Mouse (Mus musculus) heart, adult 2 months (tissue): ENCODE measurements around the gene Rap1gap. TPM values are rescaled to one million over a fixed set of nuclear protein-coding genes. Genes with fewer than 3 reads are reported as not detected.

Experiments used
- DNase-seq, 2 experiments: peaks; one replicate each; pipeline ENCODE4 v3.0.0; 2021
- H3K27ac ChIP-seq: fragments of 200-600 bp; 2 replicates; pipeline ENCODE4 v1.8.1; 2022
- H3K27me3 ChIP-seq: fragments of 200-500 bp; 2 replicates; pipeline ENCODE4 v1.6.1; 2012; ENCODE audit warnings: mild to moderate bottlenecking, low read length, inconsistent platforms, mixed read lengths; ENCODE audit not compliant: control insufficient read depth, insufficient read depth
- H3K36me3 ChIP-seq: fragments of 200-500 bp; 2 replicates; pipeline ENCODE4 v1.6.1; 2012; ENCODE audit warnings: low read length, inconsistent platforms; ENCODE audit not compliant: control insufficient read depth, insufficient read depth
- H3K4me1 ChIP-seq: fragments of 200-500 bp; 2 replicates; pipeline ENCODE4 v1.6.1; 2011; ENCODE audit warnings: low read length; ENCODE audit not compliant: control insufficient read depth, insufficient read depth
- H3K4me3 ChIP-seq: fragments of 200-600 bp; 2 replicates; pipeline ENCODE4 v1.8.1; 2022
- H3K79me2 ChIP-seq: fragments of 200-500 bp; replicated peaks from 2 replicates; pipeline ENCODE4 v1.6.1; 2012; ENCODE audit warnings: mild to moderate bottlenecking, inconsistent platforms, low read length, moderate library complexity, mixed read lengths; ENCODE audit not compliant: control insufficient read depth, insufficient read depth
- H3K9ac ChIP-seq: fragments of 200-500 bp; 2 replicates; pipeline ENCODE4 v1.6.1; 2012; ENCODE audit warnings: low read depth, mild to moderate bottlenecking, control low read depth, inconsistent platforms, low read length, mixed read lengths
- CTCF ChIP-seq: fragments of 200-600 bp; IDR thresholded peaks from 2 replicates; pipeline ENCODE4 v1.8.1; 2022; ENCODE audit warnings: antibody characterized with exemption, mild to moderate bottlenecking, moderate library complexity
- EP300 ChIP-seq: fragments of 200-500 bp; IDR thresholded peaks from 2 replicates; pipeline ENCODE4 v1.6.1; 2011; ENCODE audit warnings: low read depth, low read length, control low read depth; ENCODE audit not compliant: insufficient read depth
- POLR2A ChIP-seq: fragments of 200-500 bp; IDR thresholded peaks from 2 replicates; pipeline ENCODE4 v1.6.1; 2011; ENCODE audit warnings: mild to moderate bottlenecking, low read depth, low read length, control low read depth; ENCODE audit not compliant: insufficient read depth
- WGBS: fragments of 180-500 bp; shearing (Covaris S2); methylation state at CpG from one replicate; pipeline ENCODE4 v1.1.7; 2018; 5-methylcytosine and 5-hydroxymethylcytosine counted together
- intact Hi-C: fragments of 180-260 bp; cut with DNase I; formaldehyde crosslinking; loops from one replicate; pipeline ENCODE4 v1.15.1; 2025
- polyA plus RNA-seq: library from polyadenylated mRNA; depleted of rRNA; stranded (reverse); fragments of >200 nt; gene quantifications from 2 replicates; pipeline ENCODE4 v1.2.3, GENCODE M21; 2012
- total RNA-seq, 2 experiments: library from RNA; stranded (reverse); gene quantifications; 2 replicates each; pipeline ENCODE4 v1.2.3; 2021

Rap1gap gene
- total and polyA plus RNA-seq, 3 experiments, result 14.7 to 35.9 (median 15.6) TPM

DNA sequence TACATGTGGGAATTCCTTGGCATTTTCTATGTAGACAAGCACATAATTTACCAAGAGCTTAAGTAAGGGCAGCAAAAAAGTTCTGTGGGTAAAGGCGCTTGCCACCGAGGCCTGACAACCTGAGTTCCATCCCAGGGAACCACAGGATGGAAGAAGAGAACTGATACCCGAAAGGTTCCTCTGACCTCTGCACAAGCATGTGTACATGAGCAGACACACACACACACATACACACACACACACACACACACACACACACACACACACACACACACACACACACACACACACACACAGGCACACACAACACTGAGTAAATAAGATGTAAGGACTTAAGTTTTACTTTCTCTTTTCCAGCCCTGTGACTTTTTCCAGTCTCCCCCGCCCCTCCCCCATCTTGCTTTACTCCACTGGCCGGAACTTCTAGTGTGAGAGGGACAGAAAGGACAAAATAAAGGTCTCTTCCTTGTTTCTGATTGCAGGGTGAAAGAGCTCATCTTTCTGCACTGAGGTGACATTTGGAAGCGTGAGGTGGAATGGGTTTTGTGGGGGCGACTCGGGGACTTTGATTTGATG lies 99.5 kb downstream of the Rap1gap start:
- Histone ChIP-seq H3K36me3 (no peaks in the 10 kb centered on the region), H3K27me3 (no peaks in the 10 kb centered on the region), H3K27ac (no peak overlapping the region), H3K4me3 (no peak overlapping the region), H3K79me2 (no peaks in the 10 kb centered on the region), H3K4me1 (peaks cover 2% of the 10 kb centered on the region), H3K9ac (no peak overlapping the region)
- DNase-seq, result no peak
- intact Hi-C loops, result no loop called here
- TF ChIP-seq EP300 (no peak), CTCF (no peak), POLR2A (no peak)
- WGBS, result 55% methylated on average over 8 of the region's 8 CpGs

- no peaks in the 10 kb centered on the region for H3K27me3 ChIP-seq
- peaks cover 3% of the 10 kb centered on the region for H3K4me1 ChIP-seq
- H3K36me3 ChIP-seq, result no peaks in the 10 kb centered on the region
- no peak for DNase-seq
- no peak for TF ChIP-seq CTCF
- TF ChIP-seq POLR2A, result no peak
- TF ChIP-seq EP300, result no peak
- no peak overlapping the region for H3K4me3 ChIP-seq
- intact Hi-C loops, result no loop called here
- 70% methylated on average over 3 of the region's 3 CpGs for WGBS
- no peaks in the 10 kb centered on the region for H3K79me2 ChIP-seq
- H3K27ac ChIP-seq, result no peak overlapping the region
- no peak overlapping the region for H3K9ac ChIP-seq
These were observed 100.1 kb downstream of the Rap1gap start for GRCm38 (mm10) chr4:137764621-137765020.

GRCm38 (mm10) chr4:137765554-137765971 lies 101.0 kb downstream of the Rap1gap start:
- intact Hi-C loops, result no loop called here
- H3K27me3 ChIP-seq, result no peaks in the 10 kb centered on the region
- H3K27ac ChIP-seq, result no peak overlapping the region
- no peak overlapping the region for H3K4me3 ChIP-seq
- DNase-seq, result peak in 1 of 2 experiments; percentile 39
- no peaks in the 10 kb centered on the region for H3K36me3 ChIP-seq
- no peak overlapping the region for H3K9ac ChIP-seq
- TF ChIP-seq EP300 (no peak), CTCF (no peak)
- 48% methylated on average over 7 of the region's 7 CpGs for WGBS
- H3K79me2 ChIP-seq, result no peaks in the 10 kb centered on the region
- peaks cover 7% of the 10 kb centered on the region for H3K4me1 ChIP-seq

DNA sequence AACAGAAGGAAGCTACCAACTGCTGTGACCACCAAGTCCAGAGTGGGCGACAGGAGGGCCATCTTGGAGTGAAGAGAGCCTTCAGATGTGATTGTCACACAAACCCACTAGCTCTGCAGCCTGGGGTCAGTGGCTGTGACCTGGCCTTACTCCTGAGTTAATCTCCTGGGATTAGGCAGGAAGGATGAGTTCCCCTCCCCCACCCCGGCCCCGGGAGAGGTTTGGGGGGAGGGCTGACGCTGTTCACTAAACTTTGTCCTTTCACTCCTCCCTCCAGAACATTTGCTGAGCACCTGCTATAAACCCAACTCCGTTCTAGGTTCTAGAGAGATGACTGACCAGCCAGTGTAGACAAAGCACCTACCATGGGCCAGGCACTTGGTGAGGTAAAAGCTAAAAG lies 101.8 kb downstream of the Rap1gap start:
- Histone ChIP-seq H3K36me3 (no peaks in the 10 kb centered on the region), H3K4me3 (no peak overlapping the region), H3K79me2 (no peaks in the 10 kb centered on the region), H3K9ac (no peak overlapping the region), H3K27ac (no peak overlapping the region; the same call in 1 of the 2 replicates), H3K4me1 (peaks cover 7% of the 10 kb centered on the region), H3K27me3 (no peaks in the 10 kb centered on the region)
- no peak for DNase-seq
- 48% methylated on average over 5 of the region's 5 CpGs for WGBS
- intact Hi-C loops, result no loop called here
- TF ChIP-seq CTCF (no peak), POLR2A (no peak), EP300 (no peak)

- peak overlapping the region; percentile 85 for H3K27ac ChIP-seq
- intact Hi-C loops, result no loop called here
- H3K79me2 ChIP-seq, result no peaks in the 10 kb centered on the region
- H3K9ac ChIP-seq, result peak overlapping the region; percentile 31
- H3K36me3 ChIP-seq, result no peaks in the 10 kb centered on the region
- H3K4me3 ChIP-seq, result peak overlapping the region; percentile 16; the same call in 1 of the 2 replicates
- 54% methylated on average over 5 of the region's 5 CpGs for WGBS
- H3K4me1 ChIP-seq, result peaks cover 14% of the 10 kb centered on the region
- DNase-seq, result peak in 1 of 2 experiments; percentile 39
- TF ChIP-seq POLR2A (no peak), CTCF (no peak), EP300 (no peak)
- H3K27me3 ChIP-seq, result no peaks in the 10 kb centered on the region
These were observed 103.9 kb downstream of the Rap1gap start for GRCm38 (mm10) chr4:137768381-137768780.

- peak overlapping the region; percentile 16; the same call in 1 of the 2 replicates for H3K4me3 ChIP-seq
- H3K4me1 ChIP-seq, result peaks cover 13% of the 10 kb centered on the region
- 45% methylated on average over 6 of the region's 6 CpGs for WGBS
- DNase-seq, result peak; percentile 58 to 77
- H3K27ac ChIP-seq, result peak overlapping the region; percentile 85
- H3K27me3 ChIP-seq, result no peaks in the 10 kb centered on the region
- 0 out of 2 replicates have a peak, but pooled peaks have one; percentile 12 for TF ChIP-seq EP300
- TF ChIP-seq CTCF, result no peak
- TF ChIP-seq POLR2A, result 0 out of 2 replicates have a peak, but pooled peaks have one; percentile 11
- intact Hi-C loops, result no loop called here
- H3K9ac ChIP-seq, result peak overlapping the region; percentile 31
- H3K36me3 ChIP-seq, result no peaks in the 10 kb centered on the region
- H3K79me2 ChIP-seq, result no peaks in the 10 kb centered on the region
These were observed 104.3 kb downstream of the Rap1gap start for GRCm38 (mm10) chr4:137768831-137769230.
